Mouse (Mus musculus) fibroblast of lung, adult 2 months (primary cell): ENCODE measurements around the gene Gm11037.

Source experiments
- DNase-seq: peaks from one replicate; pipeline ENCODE4 v3.0.0-alpha.2; 2011; ENCODE audit warnings: low read depth

Gene Gm11037

DNA sequence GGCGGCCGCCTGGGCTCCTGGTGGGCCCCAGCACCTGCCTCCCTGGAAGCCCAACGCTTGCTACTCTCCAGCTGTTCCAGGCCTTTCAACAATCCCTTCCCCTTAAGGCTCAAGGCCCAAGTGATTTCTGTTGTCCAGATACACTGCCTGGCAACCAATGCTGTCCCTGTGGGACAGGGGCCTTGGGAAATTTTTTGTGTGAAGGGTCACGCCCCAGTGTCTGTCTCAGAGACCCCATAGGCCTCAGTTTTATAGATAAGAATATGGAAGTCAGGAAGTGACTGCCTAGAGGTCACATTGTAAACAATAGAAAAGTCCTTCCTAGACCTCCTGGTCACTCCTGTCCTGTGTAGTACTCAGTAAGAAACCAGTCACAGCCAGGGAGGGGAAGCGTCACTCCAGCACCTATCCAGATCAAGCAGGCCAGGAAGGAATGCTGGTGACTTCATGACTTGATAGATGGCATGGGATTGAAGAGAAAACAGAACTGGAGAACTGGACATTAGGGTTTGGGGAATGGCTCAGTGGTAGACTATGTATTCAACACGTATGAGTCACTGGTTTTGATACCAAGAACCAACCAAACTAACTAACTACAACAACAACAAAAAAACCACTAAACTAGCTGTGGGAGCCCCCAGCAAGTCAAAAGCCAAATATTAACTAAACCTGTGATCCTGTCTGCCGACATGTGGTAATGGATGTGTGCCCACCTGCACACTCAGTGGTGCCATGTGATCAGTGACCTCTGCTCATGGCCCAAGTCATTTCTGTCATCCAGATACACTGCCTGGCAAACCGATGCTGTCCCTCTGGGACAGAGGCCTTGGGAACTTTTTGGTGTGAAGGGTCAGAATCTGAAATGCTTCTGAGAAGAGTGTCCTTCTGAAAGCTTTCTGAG lies 15.3 kb downstream of the Gm11037 start:
- DNase-seq: no peak

DNA sequence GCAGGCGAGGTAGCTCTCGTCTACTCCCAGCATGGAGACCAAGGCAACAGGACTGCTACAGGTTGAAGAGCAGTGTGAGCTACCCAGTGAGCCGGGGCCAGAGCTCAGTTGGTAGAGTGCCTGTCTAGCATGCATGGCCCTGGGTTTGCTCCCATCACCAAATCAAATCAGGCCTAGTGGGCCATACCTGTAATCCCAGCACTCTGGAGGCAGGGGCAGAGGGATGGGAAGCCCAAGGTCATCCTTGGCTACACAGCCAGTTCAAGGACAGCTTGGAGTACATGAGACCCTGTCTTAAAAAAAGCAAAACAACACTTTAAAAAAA lies 15.9 kb downstream of the Gm11037 start:
- no peak for DNase-seq

DNA sequence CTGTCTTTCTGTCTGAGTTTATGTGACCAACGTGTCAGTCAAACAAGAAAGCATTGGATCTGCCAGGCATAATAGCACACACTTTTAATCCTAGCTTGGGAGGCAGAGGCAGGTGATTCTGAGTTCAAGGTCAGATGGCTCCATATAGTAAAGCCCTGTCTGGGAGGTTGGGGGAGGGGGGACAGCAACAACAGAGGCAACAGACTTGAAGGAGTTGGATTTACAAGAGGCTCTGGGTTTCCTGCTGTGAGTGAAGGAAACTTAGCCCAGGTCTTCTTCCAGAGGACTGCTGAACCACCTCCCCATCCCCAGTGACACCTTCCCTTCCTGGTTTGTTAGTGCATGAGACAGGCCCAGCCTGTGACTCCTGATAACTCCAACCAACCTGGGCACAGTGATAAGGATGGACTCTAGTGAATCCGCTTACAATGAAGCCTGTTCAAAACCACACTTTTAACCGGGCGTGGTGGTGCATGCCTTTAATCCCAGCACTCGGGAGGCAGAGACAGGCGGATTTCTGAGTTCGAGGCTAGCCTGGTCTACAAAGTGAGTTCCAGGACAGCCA lies 19.0 kb downstream of the Gm11037 start:
- no peak for DNase-seq

DNA sequence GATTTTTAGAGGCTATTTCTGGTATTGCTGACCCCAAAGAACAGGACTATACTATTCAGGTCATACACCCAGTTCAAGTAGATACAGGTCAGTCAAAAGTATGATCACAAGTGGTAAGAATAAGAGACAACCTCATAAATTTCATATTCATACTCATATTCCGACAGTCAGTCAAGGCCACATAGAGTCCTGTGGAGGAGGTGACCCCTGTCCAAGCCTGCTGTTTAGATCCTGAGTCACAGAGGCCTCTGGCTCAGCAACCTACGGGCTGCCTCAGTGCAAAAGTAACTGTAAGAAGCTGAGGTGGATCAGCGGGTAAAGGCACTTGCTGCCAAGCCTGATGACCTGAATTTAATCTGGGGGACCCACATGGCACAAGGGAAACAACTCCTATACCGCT lies 20.7 kb downstream of the Gm11037 start:
- DNase-seq: no peak

DNA sequence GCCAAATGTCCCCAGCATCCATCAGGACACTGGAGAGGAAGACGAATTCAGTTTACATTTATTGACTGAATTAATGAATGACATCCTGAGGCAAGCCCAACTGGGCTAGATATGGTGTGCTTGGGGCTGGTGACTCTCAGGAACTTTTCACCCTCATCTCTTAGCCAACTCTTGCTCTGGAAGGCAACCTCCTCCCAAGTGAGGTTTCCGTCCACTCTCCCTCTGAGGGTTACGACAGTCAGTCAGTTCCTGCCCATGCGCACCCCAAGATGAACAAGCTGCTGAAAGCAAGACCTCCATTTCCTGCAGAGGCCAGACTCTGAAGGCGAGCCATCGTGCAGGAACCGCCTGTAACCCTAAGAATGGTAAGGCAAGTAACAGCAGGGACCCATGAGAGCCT lies 23.7 kb downstream of the Gm11037 start:
- DNase-seq: no peak

DNA sequence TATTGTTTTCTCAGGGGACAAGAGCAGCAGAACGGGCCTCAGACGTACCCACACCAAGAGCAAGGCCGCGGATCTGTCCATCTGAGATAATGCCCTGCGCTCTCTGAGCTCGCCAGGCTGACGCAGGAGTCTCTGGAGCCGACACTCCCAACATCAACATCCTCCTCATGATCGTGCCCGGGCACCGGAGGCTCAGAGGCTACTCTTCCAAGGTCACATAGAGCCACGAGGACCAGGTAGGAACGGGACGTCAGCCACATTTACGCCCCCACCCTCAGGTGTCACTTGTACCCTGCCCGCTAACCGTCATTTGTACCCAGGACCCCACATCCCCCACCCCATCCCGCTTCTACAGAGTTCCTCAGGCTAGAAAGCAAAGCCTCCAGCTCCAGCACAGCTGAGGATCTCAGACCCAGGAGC lies 26.2 kb downstream of the Gm11037 start:
- peak; percentile 10 for DNase-seq

DNA sequence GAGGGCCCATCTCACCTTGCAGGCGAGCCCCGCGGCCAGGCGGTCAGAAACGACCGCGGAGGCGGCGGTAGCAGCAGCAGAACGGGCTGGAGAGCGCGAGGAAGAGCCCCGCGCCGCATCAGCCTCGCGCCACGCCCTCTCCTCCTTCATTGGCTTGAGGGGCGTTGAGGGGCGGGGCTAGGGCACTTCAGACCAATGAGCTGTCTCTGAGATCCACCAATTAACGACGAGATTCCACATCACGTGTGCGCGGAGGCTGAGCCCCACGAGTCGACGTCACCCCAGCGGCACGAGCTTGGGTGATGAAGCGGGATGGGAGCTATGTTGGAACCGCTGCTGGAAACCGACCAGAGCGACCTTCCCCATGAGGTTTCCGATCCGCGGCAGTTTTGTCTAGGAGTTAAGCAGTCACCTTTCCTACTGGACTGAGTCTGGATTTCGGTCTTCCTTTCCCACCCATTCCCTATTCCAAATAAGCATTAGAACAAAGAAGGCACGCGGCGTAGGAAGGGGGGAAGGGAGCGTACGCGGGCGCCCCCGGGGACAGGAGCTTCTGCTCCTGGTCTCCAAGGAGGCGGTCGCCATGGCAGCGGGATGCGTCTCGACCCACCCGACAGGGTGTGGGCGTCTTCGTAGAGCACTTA lies 26.8 kb downstream of the Gm11037 start, which contains the start of gene 1700037H04Rik:
1700037H04Rik (minus strand) TSS at position 144 of the 644 bp plus-strand sequence.
- peak; percentile 98 for DNase-seq

DNA sequence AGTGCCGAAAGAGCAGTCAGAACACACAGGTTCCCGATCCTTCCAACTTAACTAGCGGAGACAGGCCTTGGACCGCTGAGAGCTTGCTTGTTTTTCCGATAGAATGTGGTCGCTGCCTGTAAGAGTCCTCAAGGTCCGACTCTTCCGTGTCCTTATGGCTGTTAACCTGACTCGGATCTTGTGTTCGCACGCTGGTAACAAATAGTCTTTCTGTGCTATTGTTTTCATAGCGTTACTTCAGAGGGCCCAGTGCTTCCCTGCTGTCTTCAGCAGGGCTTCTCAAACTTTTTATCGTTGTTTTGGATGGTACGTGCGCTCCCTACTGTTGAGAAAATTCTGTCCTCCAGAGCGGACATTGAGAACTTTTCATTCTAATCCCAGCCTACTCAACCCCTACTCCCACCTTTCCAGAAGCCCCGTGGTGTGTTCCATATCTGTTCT lies 27.4 kb downstream of the Gm11037 start:
- peak; percentile 36 for DNase-seq

DNA sequence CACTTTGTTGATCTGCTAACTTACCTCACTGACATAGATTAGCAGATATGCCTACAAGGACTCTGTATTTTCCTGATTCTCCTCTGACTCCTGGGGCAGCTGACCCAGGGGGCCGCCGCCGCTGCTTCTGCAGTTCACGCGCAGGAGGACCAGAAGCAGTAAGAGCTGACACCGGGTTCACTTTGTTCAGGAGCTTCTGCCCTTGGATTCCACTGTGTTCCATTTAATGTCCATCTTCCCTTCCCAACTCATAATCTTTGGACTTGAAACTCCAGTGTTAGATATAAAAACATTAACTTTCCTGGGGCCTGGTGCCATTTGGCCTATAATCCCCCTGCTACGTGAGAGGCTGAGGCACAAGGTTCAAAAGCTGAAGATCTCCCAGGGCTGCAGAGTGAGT lies 30.6 kb downstream of the Gm11037 start:
- DNase-seq: no peak

DNA sequence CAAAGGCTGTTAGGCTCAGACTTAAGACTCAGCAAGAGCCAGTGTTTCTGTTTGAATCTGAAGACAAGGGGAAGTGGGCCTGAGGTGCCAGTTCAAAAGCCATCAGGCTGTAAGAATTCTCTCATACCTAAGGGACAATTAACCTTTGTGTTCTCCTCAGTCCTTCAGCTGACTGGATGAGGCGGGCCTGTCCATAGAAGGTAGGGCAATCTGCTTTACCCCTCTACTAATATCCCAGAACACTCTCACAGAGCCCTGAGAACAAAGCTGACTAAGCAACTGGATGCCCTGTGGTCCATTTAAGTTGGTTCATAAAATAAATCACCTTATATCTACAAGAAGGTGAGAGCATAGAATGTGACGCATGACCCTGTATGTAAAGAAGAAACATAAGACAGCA lies 32.9 kb downstream of the Gm11037 start:
- no peak for DNase-seq

DNA sequence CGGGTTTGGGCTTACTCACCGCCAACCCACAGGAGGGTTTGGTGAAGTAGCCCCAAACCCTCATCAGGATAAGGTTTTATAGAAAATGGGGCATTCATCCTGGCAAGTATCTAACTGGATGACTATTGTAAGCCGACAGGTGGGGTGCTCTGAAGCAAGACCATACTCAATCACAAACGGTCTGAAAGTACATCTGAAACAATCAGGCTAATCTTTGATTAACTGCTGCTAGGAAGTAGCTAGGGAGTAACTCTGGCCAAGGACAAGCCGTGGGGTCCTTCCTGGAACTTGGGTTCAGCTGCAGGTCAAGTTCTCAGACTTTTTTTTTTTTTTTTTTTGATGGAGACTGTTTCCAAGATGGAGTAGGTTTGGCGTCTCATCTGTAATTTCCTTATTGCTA lies 34.7 kb downstream of the Gm11037 start:
- DNase-seq: no peak

DNA sequence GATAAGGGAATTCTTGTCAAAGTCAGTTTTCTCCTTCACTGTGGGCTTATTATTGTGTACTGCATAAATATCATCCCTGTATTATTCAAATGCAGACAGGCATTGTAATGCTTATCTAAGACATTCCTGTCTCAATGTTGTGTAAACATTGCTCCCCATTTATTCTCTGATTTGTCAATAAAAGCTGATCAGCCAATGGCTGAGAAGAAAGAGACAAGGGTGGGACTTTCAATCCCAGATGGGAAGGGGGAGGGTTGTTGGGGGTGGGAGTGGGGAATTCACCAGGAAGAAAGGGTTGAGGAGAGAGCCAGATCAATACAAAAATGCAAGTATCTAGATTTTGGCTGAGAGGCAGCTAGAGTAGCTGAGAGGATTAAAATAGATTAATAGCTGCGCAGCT lies 35.6 kb downstream of the Gm11037 start:
- DNase-seq: no peak

DNA sequence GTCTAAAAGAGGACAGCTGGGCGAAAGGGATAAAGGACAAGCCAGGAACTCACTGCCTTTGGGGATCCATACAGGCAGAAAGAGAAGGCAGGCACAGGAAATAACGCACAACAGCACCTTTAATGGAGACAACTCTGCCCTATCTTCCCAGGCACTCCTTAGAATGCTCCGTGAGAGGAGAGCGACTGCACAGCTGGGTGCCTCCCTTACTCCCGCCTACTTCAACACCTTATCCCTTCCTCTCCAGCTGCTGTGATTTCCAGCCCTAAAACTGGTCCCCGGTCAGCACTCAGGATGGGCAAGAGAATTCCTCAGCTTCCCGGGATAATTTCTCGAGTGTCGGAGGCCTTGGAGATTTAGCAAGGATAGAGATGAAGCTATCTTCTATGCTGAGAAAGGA lies 37.6 kb downstream of the Gm11037 start:
- no peak for DNase-seq

DNA sequence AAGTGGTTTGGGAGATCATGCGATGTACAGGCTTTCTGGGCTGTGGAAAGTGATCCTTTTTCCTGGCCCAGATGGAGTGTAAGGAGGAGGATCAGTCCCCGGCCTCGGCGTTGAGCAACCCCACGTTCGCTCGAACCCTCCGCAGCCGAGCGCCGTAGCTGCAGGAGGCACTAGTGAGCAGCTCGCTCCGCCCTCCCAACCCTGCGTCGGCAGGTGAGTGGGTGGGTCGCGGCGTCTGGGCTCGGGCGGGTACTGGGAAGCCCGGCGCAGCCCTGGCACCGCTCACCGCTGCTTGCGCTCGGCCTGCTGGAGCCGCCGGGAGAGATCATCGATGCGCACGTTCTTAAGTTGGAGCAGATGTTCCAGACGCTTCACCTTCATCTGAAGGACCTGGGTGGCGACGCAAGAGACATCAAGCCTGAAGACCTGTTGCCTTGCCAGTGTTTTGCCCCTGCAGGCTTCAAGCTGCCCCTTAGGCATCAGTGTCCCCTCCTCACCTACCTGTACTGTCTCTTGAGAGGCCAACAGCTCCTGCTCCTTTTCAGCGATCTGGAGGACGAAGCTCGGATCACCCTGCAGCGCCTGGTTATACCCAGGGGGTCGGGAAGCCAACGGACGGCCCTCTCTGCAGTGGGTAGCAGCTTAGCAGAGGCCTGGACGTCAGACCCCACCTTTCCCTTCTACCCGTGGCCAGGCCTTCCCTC lies 38.3 kb downstream of the Gm11037 start:
- DNase-seq: no peak

DNA sequence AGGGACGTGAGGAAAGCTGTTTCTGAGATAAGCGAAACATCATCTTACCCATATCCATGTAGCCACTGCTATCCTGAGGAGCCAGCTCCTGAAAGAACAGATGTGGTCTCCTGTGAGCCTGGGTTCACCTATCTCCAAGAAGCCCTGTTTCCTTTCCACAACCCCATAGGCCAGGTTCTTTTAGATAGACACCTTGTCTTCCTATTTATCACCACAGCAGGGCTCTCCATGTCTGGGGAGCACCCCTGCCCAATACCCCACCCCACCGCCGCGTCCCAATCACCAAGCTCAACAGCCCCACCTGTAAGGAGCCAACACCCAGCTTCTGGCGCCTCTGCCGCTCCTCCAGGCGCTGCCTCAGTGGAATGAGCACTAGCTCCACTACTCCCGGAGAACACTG lies 39.0 kb downstream of the Gm11037 start:
- DNase-seq: no peak

DNA sequence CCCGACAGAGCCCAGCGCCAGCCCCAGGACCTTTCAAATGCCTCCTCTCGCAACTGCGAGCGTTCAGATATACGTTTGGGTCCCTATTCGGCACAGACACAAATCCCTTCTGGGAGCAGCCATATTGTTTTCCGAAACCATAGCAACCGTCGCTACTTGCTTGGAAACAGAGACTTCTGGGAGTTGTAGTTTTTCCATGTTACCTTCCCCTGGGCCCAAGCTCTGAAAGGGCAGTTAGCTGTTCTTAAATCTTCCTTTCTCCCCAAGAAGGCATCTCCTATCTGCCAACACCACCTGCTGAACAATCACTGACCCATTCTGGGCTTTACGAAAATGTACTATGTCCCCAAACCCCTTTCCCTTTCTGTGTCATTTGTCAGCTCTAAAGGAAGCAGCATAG lies 41.4 kb downstream of the Gm11037 start:
- no peak for DNase-seq

DNA sequence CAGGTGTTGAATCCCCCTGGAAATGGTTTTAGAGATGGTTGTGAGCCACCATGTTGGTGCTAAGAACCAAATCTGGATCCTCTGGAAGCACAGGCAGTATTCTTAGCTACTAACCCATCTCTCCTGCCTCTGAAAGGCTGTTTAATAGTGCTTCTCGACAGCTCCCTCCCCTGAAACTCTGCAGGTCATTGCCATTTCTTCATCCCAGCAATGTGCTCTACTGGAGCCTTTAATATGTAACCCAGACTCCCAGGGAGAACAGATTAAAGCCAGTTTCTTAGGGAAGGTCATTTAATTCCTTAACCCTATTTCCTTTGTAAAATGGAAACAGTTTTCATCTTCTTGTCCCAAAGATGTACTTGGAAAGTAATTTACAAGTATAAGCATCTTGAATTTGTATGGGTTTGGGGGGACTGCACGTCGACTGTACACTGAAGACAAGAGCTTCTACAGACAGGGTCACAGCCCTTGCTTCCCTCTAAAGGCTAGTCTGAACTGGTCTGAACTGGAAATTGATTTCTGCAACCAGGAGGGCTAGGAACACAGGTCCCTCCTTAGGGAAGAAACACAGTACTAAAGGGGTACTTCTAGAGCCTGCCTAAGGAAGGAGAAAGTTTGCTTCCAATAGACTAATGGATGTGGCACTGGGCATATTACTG lies 42.1 kb downstream of the Gm11037 start:
- no peak for DNase-seq

DNA sequence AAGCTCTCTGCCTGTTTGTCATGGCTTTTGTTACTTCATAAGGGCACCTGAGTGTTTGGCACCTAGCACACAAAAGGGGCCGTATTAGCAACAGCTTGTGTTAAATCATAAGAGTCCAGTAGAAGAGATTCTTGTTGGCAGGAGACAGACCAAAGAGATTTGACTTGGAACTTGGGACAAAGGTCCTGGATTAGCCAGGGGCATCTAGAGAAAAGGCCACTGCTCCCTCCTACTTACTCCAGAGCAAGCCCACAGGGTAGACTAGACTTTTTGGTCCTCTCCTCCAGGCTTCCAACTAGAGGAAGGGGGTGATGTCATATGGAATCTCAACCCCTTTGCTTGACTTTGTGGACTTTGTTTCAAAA lies 42.6 kb downstream of the Gm11037 start:
- DNase-seq: no peak

DNA sequence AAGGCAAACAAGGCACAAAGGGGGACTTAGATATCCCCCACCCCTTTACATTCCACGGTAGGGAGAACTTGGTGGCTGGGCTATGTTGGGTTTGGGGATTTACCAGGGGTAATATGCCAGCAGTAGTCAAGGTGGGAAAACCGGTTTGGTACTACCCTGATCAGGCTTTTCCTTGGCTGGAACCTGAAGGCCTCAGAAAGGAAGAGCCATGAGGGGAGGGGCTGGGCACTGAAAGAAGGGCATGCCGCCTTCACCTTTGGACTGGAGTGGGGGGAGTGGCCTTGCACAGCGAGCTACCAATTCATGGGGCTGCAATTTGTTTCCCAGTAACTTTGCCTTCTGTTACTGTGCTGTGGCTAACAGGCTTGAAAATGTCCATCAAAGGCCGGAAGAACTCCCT lies 43.2 kb downstream of the Gm11037 start:
- no peak for DNase-seq

DNA sequence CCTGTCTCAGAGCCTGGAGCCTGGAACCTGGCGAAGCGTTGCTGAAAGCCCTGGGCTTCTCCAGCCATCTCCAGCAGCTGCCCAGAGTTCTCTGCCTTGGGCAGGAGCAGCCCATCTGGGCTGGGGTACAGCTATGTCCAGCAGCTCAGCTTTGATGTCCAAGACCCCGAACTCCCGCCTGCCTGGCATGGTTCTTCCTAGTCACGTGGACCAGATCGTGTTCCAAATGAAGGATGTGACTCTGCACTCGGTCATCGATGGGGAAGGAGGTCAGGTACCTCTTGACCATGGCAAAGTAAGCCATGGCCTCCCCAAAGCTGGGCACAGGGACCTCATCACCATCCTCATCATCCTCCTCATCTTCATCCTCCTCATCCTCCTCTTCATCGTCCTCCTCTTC lies 44.6 kb downstream of the Gm11037 start:
- no peak for DNase-seq

DNA sequence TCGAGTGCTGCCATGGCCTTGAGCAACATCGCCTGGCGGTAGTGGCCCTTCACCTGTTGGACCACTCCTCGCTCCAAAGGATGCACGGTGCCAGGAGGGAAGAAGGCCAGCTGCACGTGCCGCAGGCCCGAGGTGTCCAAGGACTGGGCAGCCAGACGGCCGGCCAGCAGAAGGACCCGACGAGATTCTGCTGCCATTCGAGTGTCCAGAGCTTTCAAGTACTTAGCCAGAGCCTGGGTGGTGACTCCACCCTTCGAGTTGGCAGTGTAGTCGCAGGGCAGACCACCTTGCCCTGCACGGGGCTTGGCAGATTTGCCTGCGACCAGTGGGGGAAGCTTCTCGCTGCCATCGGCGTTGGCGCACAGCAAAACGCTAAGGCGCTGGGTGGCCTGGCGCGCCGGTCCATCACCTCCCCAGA lies 45.5 kb downstream of the Gm11037 start:
- DNase-seq: no peak

DNA sequence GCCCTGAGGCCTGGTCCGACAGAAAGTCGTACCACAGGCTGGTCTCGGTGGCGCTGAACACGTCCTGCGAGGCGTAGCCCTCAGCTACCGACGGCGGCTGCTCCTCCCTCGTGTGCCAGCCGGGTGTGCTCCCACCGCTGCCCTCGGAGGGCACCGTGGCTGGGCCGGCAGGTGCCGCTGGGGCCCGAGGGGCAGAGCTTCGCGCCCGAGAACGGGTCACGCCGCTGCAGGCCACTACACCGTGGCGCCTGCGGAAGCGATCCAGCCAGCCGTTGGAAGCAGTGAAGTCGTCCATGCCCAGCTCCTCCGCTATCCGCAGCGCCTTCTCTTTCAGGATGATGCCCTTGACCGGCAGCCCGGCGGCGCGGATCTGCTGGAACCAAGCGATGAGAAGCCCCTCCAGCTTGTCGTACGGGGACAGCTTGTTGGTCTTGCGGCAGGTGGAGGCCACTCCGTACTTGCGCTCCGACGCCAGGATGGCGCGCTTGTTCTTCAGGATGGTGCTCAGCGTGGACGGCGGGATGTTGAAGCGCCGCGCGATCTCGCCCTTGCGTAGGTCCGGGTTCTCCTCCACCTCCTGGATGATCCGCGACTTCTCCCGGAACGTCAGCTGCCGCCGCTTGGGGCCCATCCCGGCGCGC lies 46.1 kb downstream of the Gm11037 start:
- DNase-seq: no peak
